Mouse (Mus musculus) cortical plate, adult 2 months (tissue): ENCODE measurements around the gene Hoxd3. TPM values are rescaled to one million over a fixed set of nuclear protein-coding genes. Genes with fewer than 3 reads are reported as not detected.

ENCODE experiments used
- H3K27ac ChIP-seq: fragments of 200-500 bp; 2 replicates; pipeline ENCODE4 v1.5.1; 2012; ENCODE audit warnings: low read length, control low read depth, inconsistent platforms; ENCODE audit not compliant: insufficient read depth
- H3K4me1 ChIP-seq: fragments of 200-500 bp; 2 replicates; pipeline ENCODE4 v1.6.1; 2011; ENCODE audit warnings: low read length; ENCODE audit not compliant: control insufficient read depth, insufficient read depth
- H3K4me3 ChIP-seq: fragments of 200-500 bp; 2 replicates; pipeline ENCODE4 v1.5.1; 2011; ENCODE audit warnings: mild to moderate bottlenecking, low read length, control low read depth; ENCODE audit not compliant: insufficient read depth
- CTCF ChIP-seq: fragments of 200-500 bp; IDR thresholded peaks from 2 replicates; pipeline ENCODE4 v1.5.1; 2011; ENCODE audit warnings: mild to moderate bottlenecking, control low read depth, low read length; ENCODE audit not compliant: insufficient read depth; ENCODE audit errors: extremely low read depth
- POLR2A ChIP-seq: fragments of 200-500 bp; IDR thresholded peaks from 2 replicates; pipeline ENCODE4 v1.6.1; 2011; ENCODE audit warnings: mild to moderate bottlenecking, low read length, control low read depth; ENCODE audit not compliant: insufficient read depth; ENCODE audit errors: extremely low read depth
- polyA plus RNA-seq: library from polyadenylated mRNA; depleted of rRNA; stranded (reverse); fragments of >200 nt; gene quantifications from 2 replicates; pipeline ENCODE4 v1.2.3, GENCODE M21; 2012

Hoxd3 gene
- polyA plus RNA-seq, 1 experiment = not detected

GRCm38 (mm10) chr2:74714881-74715280 is 3.2 kb downstream of the Hoxd3 start:
- Histone ChIP-seq H3K4me3 (no peak overlapping the region), H3K4me1 (no peaks in the 10 kb centered on the region), H3K27ac (no peak overlapping the region)
- TF ChIP-seq POLR2A (no peak), CTCF (no peak)

- Histone ChIP-seq H3K4me1 (no peaks in the 10 kb centered on the region), H3K27ac (no peak overlapping the region), H3K4me3 (no peak overlapping the region)
- TF ChIP-seq CTCF (peak; percentile 75), POLR2A (no peak)
Measured at GRCm38 (mm10) chr2:74715504-74716241, 3.9 kb downstream of the Hoxd3 start.

- no peak overlapping the region for H3K4me3 ChIP-seq
- TF ChIP-seq POLR2A (no peak), CTCF (no peak)
- no peak overlapping the region for H3K27ac ChIP-seq
- H3K4me1 ChIP-seq = no peaks in the 10 kb centered on the region
Measured at GRCm38 (mm10) chr2:74720384-74720783, 8.7 kb downstream of the Hoxd3 start.

- Histone ChIP-seq H3K4me3 (no peak overlapping the region), H3K4me1 (no peaks in the 10 kb centered on the region), H3K27ac (no peak overlapping the region)
- TF ChIP-seq POLR2A (no peak), CTCF (no peak)
Measured at GRCm38 (mm10) chr2:74720955-74721491, 9.3 kb downstream of the Hoxd3 start.

GRCm38 (mm10) chr2:74721882-74722281 is 10.2 kb downstream of the Hoxd3 start:
- no peak overlapping the region for H3K4me3 ChIP-seq
- TF ChIP-seq CTCF = no peak
- TF ChIP-seq POLR2A = no peak
- no peaks in the 10 kb centered on the region for H3K4me1 ChIP-seq
- no peak overlapping the region for H3K27ac ChIP-seq

GRCm38 (mm10) chr2:74722949-74723348 is 11.2 kb downstream of the Hoxd3 start:
- no peak overlapping the region for H3K4me3 ChIP-seq
- no peak for TF ChIP-seq CTCF
- H3K27ac ChIP-seq = no peak overlapping the region
- no peaks in the 10 kb centered on the region for H3K4me1 ChIP-seq

GRCm38 (mm10) chr2:74724244-74725015 is 12.7 kb downstream of the Hoxd3 start:
- no peak for TF ChIP-seq CTCF
- TF ChIP-seq POLR2A = no peak
- Histone ChIP-seq H3K4me1 (no peaks in the 10 kb centered on the region), H3K27ac (no peak overlapping the region), H3K4me3 (no peak overlapping the region)

GRCm38 (mm10) chr2:74725171-74725570 is 13.4 kb downstream of the Hoxd3 start:
- H3K27ac ChIP-seq = no peak overlapping the region
- TF ChIP-seq POLR2A = no peak
- TF ChIP-seq CTCF = no peak
- no peaks in the 10 kb centered on the region for H3K4me1 ChIP-seq
- H3K4me3 ChIP-seq = no peak overlapping the region

- Histone ChIP-seq H3K4me1 (no peaks in the 10 kb centered on the region), H3K4me3 (no peak within 1 kb of the TSS), H3K27ac (no peak within 1 kb of the TSS)
- TF ChIP-seq CTCF (no peak), POLR2A (no peak)
Measured at GRCm38 (mm10) chr2:74726551-74726950, 14.8 kb downstream of the Hoxd3 start, which contains the start of gene Gm28230. TSS of gene Gm28230 (plus strand) at chr2:74726728.
